Mouse (Mus musculus): ENCODE measurements around the gene Ces1e. TPM values are rescaled to one million over a fixed set of nuclear protein-coding genes. Genes with fewer than 3 reads are reported as not detected.
"Not testable (repeated sequence)": the region's sequence is repeated elsewhere in the genome, so short reads cannot be mapped to it uniquely, and the experiment has no call there.

The Ces1e gene
- polyA plus RNA-seq, 1 experiment from 2014 or later, result not detected

DNA sequence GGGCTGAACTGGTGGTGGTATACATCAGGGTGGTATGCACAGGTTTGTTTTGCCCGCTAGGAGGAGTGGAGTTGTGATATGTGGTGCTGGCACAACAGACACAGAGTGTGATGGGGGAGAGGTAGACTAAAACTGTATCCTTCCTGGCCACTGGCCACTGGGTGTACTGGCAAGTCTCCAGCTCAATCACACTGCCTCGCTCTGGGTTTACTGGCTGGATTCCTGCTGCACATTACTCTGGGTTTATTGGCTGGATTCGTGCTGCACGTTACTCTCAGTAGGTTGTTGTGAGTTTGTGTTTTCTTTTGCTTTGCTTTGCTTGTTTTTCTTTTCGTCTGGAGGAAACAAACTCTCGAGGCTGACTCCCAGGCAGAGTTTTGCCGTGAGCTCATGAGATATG is 30.3 kb downstream of the Ces1e start:
- not testable (repeated sequence) for ATAC-seq (ENCODE audit: low read depth); H3K4me1 ChIP-seq (ENCODE audit: control insufficient read depth, insufficient read depth, low read length)

DNA sequence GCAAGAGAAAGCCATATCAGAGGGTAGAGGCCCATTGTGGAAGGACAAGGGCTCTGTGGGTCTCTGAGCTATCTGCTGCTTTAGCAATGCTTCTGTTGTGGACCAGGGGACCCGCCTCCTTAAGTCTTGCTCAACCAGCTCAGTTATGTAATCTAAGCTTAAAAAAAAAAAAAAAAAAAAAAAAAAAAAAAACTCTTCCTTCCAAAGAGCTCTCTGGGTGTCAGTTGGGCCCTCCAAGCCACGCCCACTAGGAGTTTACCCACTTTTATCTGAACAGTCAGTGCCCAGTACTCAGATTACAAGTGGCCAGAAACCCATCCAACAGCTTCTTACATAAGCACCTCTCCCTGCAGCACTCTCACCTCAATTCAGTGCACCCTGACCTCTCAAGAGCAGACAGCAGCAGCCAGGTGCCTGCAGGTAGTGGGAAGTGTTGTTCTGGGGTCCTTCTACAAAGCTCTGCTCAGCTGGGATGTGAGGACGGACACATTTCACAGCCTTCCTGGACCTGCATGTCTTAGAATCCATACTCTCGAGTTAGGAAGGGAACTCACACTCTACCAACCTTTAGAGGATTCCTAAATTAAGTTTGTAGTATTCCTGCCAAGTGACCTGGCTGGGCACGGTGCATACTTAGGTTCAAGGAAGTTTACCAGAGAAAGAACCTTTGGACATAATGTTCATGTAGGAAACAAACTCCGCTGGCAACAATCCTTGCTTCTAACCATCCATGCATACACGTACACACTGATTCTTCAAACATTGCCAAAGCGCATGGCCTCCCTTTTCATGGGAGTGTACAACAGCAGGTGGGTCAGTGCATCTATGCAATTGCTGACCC is 31.5 kb downstream of the Ces1e start, which contains the start of gene Ces1d:
Ces1d (minus strand) TSS at position 154 of the 841 bp plus-strand sequence.
- H3K9ac ChIP-seq (replicated peaks; ENCODE audit: low read depth, low read length), result no peak within 1 kb of the TSS
- no peaks in the 10 kb centered on the region for H3K36me3 ChIP-seq (ENCODE audit: control insufficient read depth, insufficient read depth, low read length)
- H3K27ac ChIP-seq (ENCODE audit: low read depth, low read length), result no peak within 1 kb of the TSS
- ATAC-seq (ENCODE audit: low read depth), result no peak
- WGBS, result 84% methylated on average over 8 of the region's 8 CpGs
- no peaks in the 10 kb centered on the region for H3K9me3 ChIP-seq (ENCODE audit: control insufficient read depth, low read length)
- no peaks in the 10 kb centered on the region for H3K27me3 ChIP-seq (ENCODE audit: control insufficient read depth, insufficient read depth, low read length)
- H3K4me3 ChIP-seq (ENCODE audit: low read depth, low read length), result no peak within 1 kb of the TSS
- H3K4me2 ChIP-seq (ENCODE audit: low read depth, low read length), result no peak within 1 kb of the TSS
- no peaks in the 10 kb centered on the region for H3K4me1 ChIP-seq (ENCODE audit: control insufficient read depth, insufficient read depth, low read length)

More for the DNA sequence above, 30.3 kb downstream of the Ces1e start:
- H3K9me3 ChIP-seq (ENCODE audit: control insufficient read depth, low read length); H3K27ac ChIP-seq (ENCODE audit: low read depth, low read length); H3K36me3 ChIP-seq (ENCODE audit: control insufficient read depth, insufficient read depth, low read length); H3K9ac ChIP-seq (replicated peaks; ENCODE audit: low read depth, low read length); H3K4me3 ChIP-seq (ENCODE audit: low read depth, low read length); H3K4me2 ChIP-seq (ENCODE audit: low read depth, low read length); H3K27me3 ChIP-seq (ENCODE audit: control insufficient read depth, insufficient read depth, low read length): not testable (repeated sequence)
- 71% methylated on average over 7 of the region's 7 CpGs for WGBS

DNA sequence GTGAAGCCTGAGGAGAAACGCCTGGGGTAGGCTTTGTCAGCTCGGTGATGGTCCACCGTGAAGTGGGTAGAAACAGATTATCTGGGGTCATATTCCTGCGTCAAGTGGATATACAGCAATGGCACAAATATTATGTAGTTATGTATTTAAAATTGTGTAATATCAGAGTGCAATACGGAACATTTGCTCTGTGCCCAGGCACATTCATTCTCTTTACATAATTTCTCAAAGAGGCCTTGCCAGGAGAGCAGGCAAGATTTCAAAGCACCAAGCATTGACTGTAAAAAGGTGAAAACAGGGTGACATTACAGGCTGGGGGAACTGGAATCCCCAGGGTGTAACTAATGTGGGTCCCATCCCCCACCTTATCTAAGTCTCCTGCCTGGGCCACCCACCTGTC is 33.0 kb downstream of the Ces1e start:
- H3K4me2 ChIP-seq (ENCODE audit: low read depth, low read length), result no peak overlapping the region
- H3K9ac ChIP-seq (replicated peaks; ENCODE audit: low read depth, low read length), result no peak overlapping the region
- H3K36me3 ChIP-seq (ENCODE audit: control insufficient read depth, insufficient read depth, low read length), result no peaks in the 10 kb centered on the region
- no peaks in the 10 kb centered on the region for H3K4me1 ChIP-seq (ENCODE audit: control insufficient read depth, insufficient read depth, low read length)
- ATAC-seq (ENCODE audit: low read depth), result no peak
- H3K9me3 ChIP-seq (ENCODE audit: control insufficient read depth, low read length), result no peaks in the 10 kb centered on the region
- no peak overlapping the region for H3K27ac ChIP-seq (ENCODE audit: low read depth, low read length)
- 95% methylated on average over 5 of the region's 5 CpGs for WGBS
- no peaks in the 10 kb centered on the region for H3K27me3 ChIP-seq (ENCODE audit: control insufficient read depth, insufficient read depth, low read length)
- H3K4me3 ChIP-seq (ENCODE audit: low read depth, low read length), result no peak overlapping the region

DNA sequence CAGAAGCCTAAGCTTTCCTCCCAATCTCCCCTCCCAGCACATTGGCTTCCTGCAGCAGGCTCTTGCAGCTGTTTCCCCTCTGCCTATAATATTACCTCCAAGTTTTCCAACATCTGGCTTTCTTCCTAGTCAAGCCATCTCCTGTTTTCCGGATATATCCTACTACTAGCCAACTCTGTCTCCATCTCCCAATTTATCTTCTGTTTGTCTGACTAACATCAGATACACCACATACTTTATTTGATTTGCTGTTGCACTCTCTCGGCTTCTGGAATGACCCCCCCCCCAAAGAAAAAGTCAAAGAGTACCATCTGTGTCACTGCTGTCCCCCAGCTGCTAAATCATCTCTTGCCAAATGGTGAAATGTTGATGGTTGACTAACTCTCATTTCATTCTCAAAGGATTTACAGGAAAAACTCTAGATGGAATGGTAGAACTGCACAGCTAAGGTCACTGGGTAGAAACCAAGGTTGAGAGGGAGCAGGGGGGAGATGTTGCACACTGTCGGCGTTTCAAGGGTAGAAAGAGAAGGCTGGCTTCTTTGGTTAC is 48.8 kb downstream of the Ces1e start:
- no peak overlapping the region for H3K27ac ChIP-seq (ENCODE audit: low read depth, low read length)
- WGBS, result 86% methylated on average over 4 of the region's 4 CpGs
- no peak for ATAC-seq (ENCODE audit: low read depth)
- no peak overlapping the region for H3K9ac ChIP-seq (replicated peaks; ENCODE audit: low read depth, low read length)
- H3K9me3 ChIP-seq (ENCODE audit: control insufficient read depth, low read length), result no peaks in the 10 kb centered on the region
- no peaks in the 10 kb centered on the region for H3K36me3 ChIP-seq (ENCODE audit: control insufficient read depth, insufficient read depth, low read length)
- no peaks in the 10 kb centered on the region for H3K27me3 ChIP-seq (ENCODE audit: control insufficient read depth, insufficient read depth, low read length)
- no peak overlapping the region for H3K4me3 ChIP-seq (ENCODE audit: low read depth, low read length)
- H3K4me2 ChIP-seq (ENCODE audit: low read depth, low read length), result no peak overlapping the region
- no peaks in the 10 kb centered on the region for H3K4me1 ChIP-seq (ENCODE audit: control insufficient read depth, insufficient read depth, low read length)

DNA sequence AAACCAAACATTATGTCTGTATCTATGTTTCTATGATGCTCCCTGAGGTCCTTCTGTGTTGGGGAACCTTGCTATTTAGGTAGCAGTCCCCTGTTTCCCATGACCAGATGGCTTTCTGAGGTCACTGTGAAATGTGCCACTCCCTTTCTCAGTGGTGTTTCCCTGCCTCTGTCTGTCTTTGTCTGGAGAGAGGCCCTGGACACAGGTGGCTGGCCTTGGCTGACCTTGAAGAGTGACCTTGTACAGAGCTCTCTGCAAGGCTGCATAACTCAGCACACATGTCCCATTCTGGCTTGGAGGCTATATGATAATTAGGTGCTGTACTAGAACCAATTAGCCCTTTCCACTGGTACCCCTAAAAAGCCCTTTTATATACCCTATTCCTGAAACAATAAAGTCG is 52.8 kb downstream of the Ces1e start:
- H3K36me3 ChIP-seq (ENCODE audit: control insufficient read depth, insufficient read depth, low read length), result no peaks in the 10 kb centered on the region
- H3K27ac ChIP-seq (ENCODE audit: low read depth, low read length), result no peak overlapping the region
- 54% methylated on average over 1 of the region's 1 CpGs for WGBS
- H3K9ac ChIP-seq (replicated peaks; ENCODE audit: low read depth, low read length), result no peak overlapping the region
- ATAC-seq (ENCODE audit: low read depth), result no peak
- no peak overlapping the region for H3K4me3 ChIP-seq (ENCODE audit: low read depth, low read length)
- no peaks in the 10 kb centered on the region for H3K27me3 ChIP-seq (ENCODE audit: control insufficient read depth, insufficient read depth, low read length)
- H3K9me3 ChIP-seq (ENCODE audit: control insufficient read depth, low read length), result no peaks in the 10 kb centered on the region
- no peak overlapping the region for H3K4me2 ChIP-seq (ENCODE audit: low read depth, low read length)
- no peaks in the 10 kb centered on the region for H3K4me1 ChIP-seq (ENCODE audit: control insufficient read depth, insufficient read depth, low read length)

DNA sequence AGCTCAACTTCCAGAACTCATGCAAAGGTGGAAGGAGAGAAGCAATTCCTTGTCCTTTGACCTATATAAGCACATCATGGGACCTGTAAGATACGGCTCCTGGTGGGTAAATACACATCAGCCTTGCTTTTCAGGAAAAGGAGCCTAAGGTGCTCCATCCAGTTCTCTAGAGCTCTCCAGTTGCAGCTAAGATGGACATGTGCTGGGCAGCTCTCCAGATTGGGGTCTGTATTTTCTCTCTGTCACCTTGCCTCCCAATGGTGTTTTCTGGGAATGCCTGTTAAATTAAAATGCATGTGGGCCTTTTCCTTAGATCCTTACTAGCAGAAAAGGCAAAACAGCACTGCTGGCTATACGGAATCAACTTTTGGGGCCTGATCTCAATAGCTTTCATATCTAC is 54.9 kb downstream of the Ces1e start:
- no peaks in the 10 kb centered on the region for H3K36me3 ChIP-seq (ENCODE audit: control insufficient read depth, insufficient read depth, low read length)
- no peaks in the 10 kb centered on the region for H3K27me3 ChIP-seq (ENCODE audit: control insufficient read depth, insufficient read depth, low read length)
- H3K9me3 ChIP-seq (ENCODE audit: control insufficient read depth, low read length), result no peaks in the 10 kb centered on the region
- H3K4me1 ChIP-seq (ENCODE audit: control insufficient read depth, insufficient read depth, low read length), result no peaks in the 10 kb centered on the region
- H3K9ac ChIP-seq (replicated peaks; ENCODE audit: low read depth, low read length), result no peak overlapping the region
- no peak overlapping the region for H3K4me3 ChIP-seq (ENCODE audit: low read depth, low read length)
- 89% methylated on average over 2 of the region's 2 CpGs for WGBS
- no peak overlapping the region for H3K4me2 ChIP-seq (ENCODE audit: low read depth, low read length)
- no peak overlapping the region for H3K27ac ChIP-seq (ENCODE audit: low read depth, low read length)
- no peak for ATAC-seq (ENCODE audit: low read depth)

DNA sequence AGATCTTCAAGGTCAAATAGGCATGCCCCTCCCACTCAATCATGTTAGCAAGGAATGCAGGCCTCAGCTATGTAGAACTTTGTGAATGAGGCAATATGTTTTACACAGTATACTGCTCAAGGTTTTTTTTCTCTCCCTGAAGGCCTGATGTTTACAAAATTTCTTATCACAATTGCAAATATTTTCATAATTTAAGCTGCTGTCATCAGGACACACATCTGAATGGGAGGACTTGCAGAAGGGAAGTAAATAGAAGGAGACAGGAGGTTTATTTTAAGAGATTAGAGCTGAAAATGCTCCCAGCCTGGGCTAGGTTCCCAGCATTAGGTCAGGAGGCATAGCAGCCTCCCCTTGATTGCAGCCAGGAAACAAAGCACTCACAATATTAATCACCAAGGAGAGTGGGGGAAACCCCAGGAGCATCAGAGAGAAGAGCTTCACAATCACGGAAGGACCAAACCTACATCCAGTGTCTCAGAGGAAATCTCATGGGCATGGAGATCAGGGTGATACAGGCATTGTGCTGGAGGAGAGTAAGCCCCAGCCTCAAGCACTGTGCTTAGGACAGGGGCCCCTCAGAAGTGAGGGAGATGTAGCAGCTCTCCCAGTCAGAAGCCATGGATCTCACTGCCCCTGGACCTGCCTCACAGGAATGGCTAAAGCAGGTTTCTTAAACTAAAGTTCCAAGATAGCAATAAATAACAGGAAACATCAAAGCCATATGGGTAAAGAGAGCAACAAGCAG is 57.4 kb downstream of the Ces1e start:
- Histone ChIP-seq H3K36me3 (ENCODE audit: control insufficient read depth, insufficient read depth, low read length) (no peaks in the 10 kb centered on the region), H3K4me2 (ENCODE audit: low read depth, low read length) (no peak overlapping the region), H3K4me1 (ENCODE audit: control insufficient read depth, insufficient read depth, low read length) (no peaks in the 10 kb centered on the region), H3K4me3 (ENCODE audit: low read depth, low read length) (no peak overlapping the region), H3K27ac (ENCODE audit: low read depth, low read length) (no peak overlapping the region), H3K9ac (replicated peaks; ENCODE audit: low read depth, low read length) (no peak overlapping the region), H3K9me3 (ENCODE audit: control insufficient read depth, low read length) (no peaks in the 10 kb centered on the region), H3K27me3 (ENCODE audit: control insufficient read depth, insufficient read depth, low read length) (no peaks in the 10 kb centered on the region)
- 58% methylated on average over 1 of the region's 1 CpGs for WGBS
- ATAC-seq (ENCODE audit: low read depth), result no peak

DNA sequence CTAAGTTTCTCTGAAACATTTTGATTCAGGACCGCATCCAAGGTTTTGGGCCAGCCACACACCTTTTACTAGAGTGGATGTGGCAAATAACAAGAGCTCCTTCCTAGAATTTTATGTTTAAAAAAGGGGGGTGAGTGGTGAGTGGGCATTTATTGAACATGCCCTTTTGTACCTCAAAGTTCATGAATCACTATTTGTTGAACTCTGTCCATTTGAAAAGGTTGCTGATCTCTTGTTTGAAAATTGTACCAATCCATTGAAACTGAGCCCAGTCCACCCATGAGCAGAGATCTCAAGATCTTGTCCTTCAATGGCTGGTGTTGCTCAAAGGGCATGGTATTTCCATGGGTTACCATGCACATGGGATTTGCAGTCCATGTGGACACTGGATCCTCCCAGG is 66.1 kb downstream of the Ces1e start:
- Histone ChIP-seq H3K4me3 (ENCODE audit: low read depth, low read length) (no peak overlapping the region), H3K9me3 (ENCODE audit: control insufficient read depth, low read length) (no peaks in the 10 kb centered on the region), H3K27me3 (ENCODE audit: control insufficient read depth, insufficient read depth, low read length) (no peaks in the 10 kb centered on the region), H3K9ac (replicated peaks; ENCODE audit: low read depth, low read length) (no peak overlapping the region), H3K4me2 (ENCODE audit: low read depth, low read length) (no peak overlapping the region), H3K27ac (ENCODE audit: low read depth, low read length) (no peak overlapping the region), H3K36me3 (ENCODE audit: control insufficient read depth, insufficient read depth, low read length) (no peaks in the 10 kb centered on the region), H3K4me1 (ENCODE audit: control insufficient read depth, insufficient read depth, low read length) (no peaks in the 10 kb centered on the region)
- WGBS, result 91% methylated on average over 1 of the region's 1 CpGs
- ATAC-seq (ENCODE audit: low read depth), result no peak

DNA sequence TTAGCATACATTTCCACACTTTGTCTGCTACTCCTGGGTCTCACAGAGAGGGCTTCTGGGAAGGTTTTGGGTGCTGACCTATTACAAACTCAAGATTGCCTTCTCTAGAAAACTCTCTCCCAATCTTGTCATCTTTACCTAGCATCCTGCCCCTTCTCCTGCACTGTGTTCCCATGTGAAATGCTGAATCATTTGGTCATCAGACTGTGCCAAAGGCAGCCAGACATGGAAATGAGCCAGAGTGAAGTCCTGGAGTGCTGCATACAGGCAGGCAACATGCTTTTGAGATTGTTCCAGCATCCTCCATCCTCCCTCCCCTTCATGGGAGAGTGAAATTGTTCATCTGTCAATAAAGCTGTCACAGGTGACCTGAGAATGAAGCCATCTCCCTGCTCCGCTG is 78.0 kb downstream of the Ces1e start:
- no peak overlapping the region for H3K9ac ChIP-seq (replicated peaks; ENCODE audit: low read depth, low read length)
- H3K4me3 ChIP-seq (ENCODE audit: low read depth, low read length), result no peak overlapping the region
- H3K27ac ChIP-seq (ENCODE audit: low read depth, low read length), result no peak overlapping the region
- WGBS, result 94% methylated on average over 1 of the region's 1 CpGs
- H3K36me3 ChIP-seq (ENCODE audit: control insufficient read depth, insufficient read depth, low read length), result no peaks in the 10 kb centered on the region
- no peak for ATAC-seq (ENCODE audit: low read depth)
- no peaks in the 10 kb centered on the region for H3K27me3 ChIP-seq (ENCODE audit: control insufficient read depth, insufficient read depth, low read length)
- no peak overlapping the region for H3K4me2 ChIP-seq (ENCODE audit: low read depth, low read length)
- H3K4me1 ChIP-seq (ENCODE audit: control insufficient read depth, insufficient read depth, low read length), result no peaks in the 10 kb centered on the region
- H3K9me3 ChIP-seq (ENCODE audit: control insufficient read depth, low read length), result no peaks in the 10 kb centered on the region

Measured in neural tube, embryonic 14.5 days (tissue).